Mouse (Mus musculus) embryonic facial prominence, embryonic 14.5 days (tissue): ENCODE results near the gene Gm12789. TPM values are rescaled to one million over a fixed set of nuclear protein-coding genes. Genes with fewer than 3 reads are reported as not detected.
A peak's percentile ranks its signal among the peaks of the same experiment; 100 is the strongest.
"Not testable (repeated sequence)": the region's sequence is repeated elsewhere in the genome, so short reads cannot be mapped to it uniquely, and the experiment has no call there.

Experiments
- ATAC-seq: fragments of 200-750 bp; cut with Nextera tagmentation; 2 replicates; pipeline ENCODE4 v1.8.0; 2017; ENCODE audit warnings: low read depth, moderate number of reproducible peaks, moderate TSS enrichment
- DNase-seq: peaks from one replicate; pipeline ENCODE4 v3.0.0-alpha.2; 2015; ENCODE audit warnings: low spot score
- H3K27ac ChIP-seq: fragments of 300-500 bp; sonication (generic); replicated peaks from 2 replicates; pipeline ENCODE4 v1.5.1; 2014; ENCODE audit warnings: low read depth, mild to moderate bottlenecking, low read length, moderate library complexity
- H3K27me3 ChIP-seq: fragments of 300-500 bp; sonication (generic); replicated peaks from 2 replicates; pipeline ENCODE4 v1.6.1; 2014; ENCODE audit warnings: low read length; ENCODE audit not compliant: control insufficient read depth, insufficient read depth
- H3K36me3 ChIP-seq: fragments of 300-500 bp; sonication (generic); 2 replicates; pipeline ENCODE4 v1.6.1; 2014; ENCODE audit warnings: low read length, mixed read lengths; ENCODE audit not compliant: control insufficient read depth, insufficient read depth
- H3K4me1 ChIP-seq: fragments of 300-500 bp; sonication (generic); 2 replicates; pipeline ENCODE4 v1.6.1; 2014; ENCODE audit warnings: antibody characterized with exemption, low read length; ENCODE audit not compliant: control insufficient read depth, insufficient read depth
- H3K4me2 ChIP-seq: fragments of 300-500 bp; sonication (generic); 2 replicates; pipeline ENCODE4 v1.6.1; 2014; ENCODE audit warnings: low read depth, mild to moderate bottlenecking, low read length, moderate library complexity, mixed read lengths
- H3K4me3 ChIP-seq: fragments of 300-500 bp; sonication (generic); 2 replicates; pipeline ENCODE4 v1.5.1; 2014; ENCODE audit warnings: low read depth, mild to moderate bottlenecking, low read length
- H3K9ac ChIP-seq: fragments of 300-500 bp; sonication (generic); 2 replicates; pipeline ENCODE4 v1.6.1; 2014; ENCODE audit warnings: low read depth, mild to moderate bottlenecking, low read length, moderate library complexity, mixed read lengths
- H3K9me3 ChIP-seq: fragments of 300-500 bp; sonication (generic); 2 replicates; pipeline ENCODE4 v1.6.1; 2016; ENCODE audit warnings: low read length; ENCODE audit not compliant: control insufficient read depth
- WGBS: fragments of 180-500 bp; shearing (Covaris S2); extraction: QIAGEN DNeasy Blood & Tissue Kit; methylation state at CpG from one replicate; pipeline ENCODE4 v1.1.7; 2014; 5-methylcytosine and 5-hydroxymethylcytosine counted together
- polyA plus RNA-seq: library from polyadenylated mRNA; unstranded; fragments of >200 nt; fragmentation: Nextera tagmentation; extraction: Ambion mirVana; gene quantifications from 2 replicates; pipeline ENCODE4 v1.2.1, GENCODE M21; 2014

The Gm12789 gene
- not detected in 2 replicates for polyA plus RNA-seq

DNA sequence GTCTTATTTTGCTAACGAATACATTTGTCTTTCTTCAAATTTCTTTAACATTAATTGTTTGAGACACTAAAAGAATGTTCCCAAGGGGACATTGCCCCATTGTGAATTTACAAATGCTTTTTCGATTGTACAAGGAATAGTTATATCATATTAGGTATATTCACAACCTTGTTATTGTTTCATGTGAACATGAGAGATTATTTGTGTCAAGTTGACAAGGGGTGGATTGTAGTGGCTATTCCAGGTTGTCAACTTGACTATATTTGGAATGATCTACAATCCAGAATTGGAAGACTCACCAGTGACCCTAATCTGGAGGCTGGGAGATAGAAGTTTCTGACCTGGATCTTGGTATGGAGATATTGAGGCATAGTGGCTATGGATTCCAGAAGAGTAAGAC, at the start of gene Gm12789:
TSS of gene Gm12789 (plus strand) at position 301 of the 400 bp plus-strand sequence.
- not testable (repeated sequence) for H3K27me3 ChIP-seq, H3K9me3 ChIP-seq, ATAC-seq, H3K27ac ChIP-seq, H3K36me3 ChIP-seq, H3K9ac ChIP-seq, H3K4me3 ChIP-seq, DNase-seq, H3K4me2 ChIP-seq, H3K4me1 ChIP-seq
- 85% methylated on average over 2 of the region's 2 CpGs for WGBS

DNA sequence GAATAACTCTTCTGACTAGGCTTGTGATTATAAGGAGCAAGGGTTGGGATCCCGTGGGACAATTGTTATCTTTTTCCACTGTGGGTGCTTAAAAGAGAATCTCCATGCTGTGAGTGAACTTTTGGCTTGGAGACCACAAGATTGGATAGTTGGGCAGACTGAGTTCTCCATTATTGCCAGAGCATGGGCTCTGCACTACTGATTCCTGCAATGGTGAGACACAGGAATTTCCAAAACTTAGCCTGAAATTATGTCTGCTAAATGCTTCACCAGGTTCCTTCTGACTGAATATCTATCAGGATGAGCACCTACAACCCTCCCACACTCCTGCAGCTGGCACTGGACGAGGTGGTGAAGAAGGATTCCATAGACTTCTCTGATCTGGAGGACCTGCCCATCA, 46.3 kb upstream of the Gm12789 start, which contains the start of gene Gm12794:
TSS of gene Gm12794 (plus strand) at position 301 of the 400 bp plus-strand sequence.
- H3K27me3 ChIP-seq, H3K36me3 ChIP-seq, H3K9ac ChIP-seq, H3K4me3 ChIP-seq, H3K27ac ChIP-seq, ATAC-seq, H3K4me1 ChIP-seq, H3K9me3 ChIP-seq, H3K4me2 ChIP-seq, DNase-seq: not testable (repeated sequence)
- 67% methylated on average over 1 of the region's 2 CpGs for WGBS

DNA sequence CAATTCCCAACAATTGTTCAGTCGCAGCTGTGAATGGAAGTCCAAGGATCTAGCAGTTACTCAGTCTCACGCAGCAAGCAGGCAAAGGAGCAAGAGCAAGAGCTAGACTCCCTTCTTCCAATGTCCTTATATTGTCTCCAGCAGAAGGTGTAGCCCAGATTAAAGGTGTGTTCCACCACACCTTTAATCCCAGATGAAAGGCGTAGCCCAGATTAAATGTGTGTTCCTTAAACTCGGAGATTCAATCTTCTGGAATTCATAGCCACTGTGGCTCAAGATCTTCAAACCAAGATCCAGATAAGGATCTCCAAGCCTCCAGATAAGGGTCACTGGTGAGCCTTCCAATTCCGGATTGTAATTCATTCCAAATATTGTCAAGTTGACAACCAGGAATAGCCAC, 5.5 kb upstream of the Gm12789 start, which contains the start of gene Gm12790:
TSS of gene Gm12790 (minus strand) at position 101 of the 400 bp plus-strand sequence.
- not testable (repeated sequence) for H3K27ac ChIP-seq, H3K4me1 ChIP-seq, H3K36me3 ChIP-seq, H3K9me3 ChIP-seq, ATAC-seq, H3K4me3 ChIP-seq, H3K9ac ChIP-seq, H3K4me2 ChIP-seq, DNase-seq, H3K27me3 ChIP-seq
- 100% methylated on average over 1 of the region's 5 CpGs for WGBS

DNA sequence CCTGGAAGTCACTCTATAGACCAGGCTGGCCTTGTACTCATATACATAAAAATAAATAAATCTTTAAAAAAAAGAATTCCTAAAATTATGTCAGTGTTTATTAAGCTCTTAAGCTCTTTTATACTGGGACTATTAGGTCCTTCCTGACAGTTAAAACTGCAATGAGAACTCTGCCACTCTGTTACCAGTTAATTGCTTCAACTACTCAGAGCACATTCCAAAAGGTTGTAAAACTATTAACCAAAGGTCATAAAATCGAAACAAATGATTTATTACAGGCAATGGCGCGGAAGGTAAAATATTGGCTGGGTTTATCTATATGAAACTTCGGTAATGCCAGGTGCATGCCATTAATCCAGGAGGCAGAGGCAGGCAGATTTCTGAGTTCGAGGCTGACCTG, 748 bp upstream of the Gm12789 start:
- H3K36me3 ChIP-seq, result no peaks in the 10 kb centered on the region
- no peak overlapping the region for H3K4me2 ChIP-seq
- no peak overlapping the region for H3K27ac ChIP-seq
- H3K9me3 ChIP-seq, result no peaks in the 10 kb centered on the region
- no peak overlapping the region for H3K9ac ChIP-seq
- no peak overlapping the region for H3K4me3 ChIP-seq
- no peaks in the 10 kb centered on the region for H3K4me1 ChIP-seq
- no peak for ATAC-seq
- no peaks in the 10 kb centered on the region for H3K27me3 ChIP-seq
- WGBS, result 89% methylated on average over 5 of the region's 5 CpGs
- DNase-seq, result no peak

DNA sequence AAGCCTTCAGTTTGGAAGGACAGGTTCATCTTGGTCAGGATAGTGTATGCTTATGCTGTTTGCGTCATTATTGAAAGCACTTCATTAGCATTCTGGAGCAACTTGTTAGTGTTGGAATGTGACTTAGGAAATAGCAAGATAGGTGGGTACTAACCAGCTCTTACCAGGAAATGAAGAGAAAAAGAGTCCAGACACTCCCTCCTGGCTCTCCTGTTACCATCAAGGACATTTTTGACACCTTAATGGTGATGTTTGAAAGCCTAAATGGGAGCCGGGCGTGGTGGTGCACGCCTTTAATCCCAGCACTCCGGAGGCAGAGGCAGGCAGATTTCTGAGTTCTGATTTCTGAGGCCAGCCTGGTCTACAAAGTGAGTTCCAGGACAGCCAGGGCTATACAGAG, 11.0 kb downstream of the Gm12789 start:
- H3K4me1 ChIP-seq, result no peaks in the 10 kb centered on the region
- no peak overlapping the region for H3K4me2 ChIP-seq
- H3K4me3 ChIP-seq, result no peak overlapping the region
- no peak for ATAC-seq
- H3K27ac ChIP-seq, result no peak overlapping the region
- no peak overlapping the region for H3K9ac ChIP-seq
- no peaks in the 10 kb centered on the region for H3K36me3 ChIP-seq
- no peaks in the 10 kb centered on the region for H3K9me3 ChIP-seq
- H3K27me3 ChIP-seq, result no peaks in the 10 kb centered on the region
- no peak for DNase-seq
- 85% methylated on average over 5 of the region's 5 CpGs for WGBS

DNA sequence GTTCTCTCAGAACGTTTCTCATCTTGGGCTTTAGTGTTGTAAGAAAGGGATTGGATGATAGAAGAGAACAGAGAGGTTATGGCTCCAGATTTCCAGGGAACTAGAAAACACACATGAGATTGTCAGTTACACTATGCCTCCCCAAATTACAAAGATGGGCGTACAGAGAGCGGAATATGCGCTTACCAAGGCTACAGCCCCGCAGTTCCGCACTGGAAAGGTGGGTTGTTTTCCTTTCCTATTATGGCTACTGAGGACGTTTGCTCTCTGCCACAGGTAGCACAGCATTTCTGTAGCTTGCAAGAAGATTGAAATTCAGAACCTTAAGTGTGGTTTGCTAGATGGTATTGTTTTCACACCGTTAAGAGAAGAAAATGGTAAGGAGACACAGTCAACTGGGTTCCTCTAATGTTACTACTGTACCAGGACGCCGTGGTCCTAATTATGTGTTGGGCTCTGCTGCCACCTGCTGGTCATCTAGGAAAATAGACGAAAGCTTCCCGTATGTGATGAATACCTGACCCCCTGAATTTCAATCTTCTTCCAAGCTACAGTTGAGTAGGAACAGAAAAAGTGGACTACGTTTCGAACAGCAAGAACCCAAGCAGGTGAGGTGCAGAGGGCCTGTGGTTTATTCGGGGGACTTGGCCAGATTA, 12.0 kb downstream of the Gm12789 start:
- Histone ChIP-seq H3K9me3 (no peaks in the 10 kb centered on the region), H3K27me3 (no peaks in the 10 kb centered on the region), H3K4me2 (no peak overlapping the region), H3K4me3 (no peak overlapping the region), H3K27ac (no peak overlapping the region), H3K36me3 (no peaks in the 10 kb centered on the region), H3K9ac (no peak overlapping the region), H3K4me1 (no peaks in the 10 kb centered on the region)
- WGBS, result 37% methylated on average over 15 of the region's 15 CpGs
- DNase-seq, result peak; percentile 77
- peak; percentile 79; the same call in 1 of the 2 replicates for ATAC-seq

DNA sequence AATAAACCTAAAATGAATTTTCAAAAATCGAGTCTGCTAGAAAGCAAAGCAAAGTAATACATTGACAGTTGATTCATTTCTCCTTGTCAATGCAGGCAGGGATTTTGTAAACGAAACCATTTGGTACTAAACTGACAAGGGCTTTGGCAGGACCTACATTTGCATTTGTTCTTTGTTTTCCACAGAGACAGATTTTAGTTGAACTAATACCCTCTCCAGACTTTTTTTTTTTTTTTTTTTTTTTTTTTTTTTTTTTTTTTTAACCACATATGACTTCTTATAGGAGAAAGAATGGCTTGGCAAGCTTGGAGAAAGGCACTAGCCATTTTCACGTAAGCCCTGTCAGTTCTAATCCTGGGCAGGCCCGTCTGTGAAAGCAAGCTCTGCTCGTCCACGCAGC, 40.2 kb downstream of the Gm12789 start:
- Histone ChIP-seq H3K4me1 (no peaks in the 10 kb centered on the region), H3K4me2 (no peak overlapping the region), H3K9ac (no peak overlapping the region), H3K36me3 (no peaks in the 10 kb centered on the region), H3K27ac (no peak overlapping the region), H3K9me3 (no peaks in the 10 kb centered on the region), H3K4me3 (no peak overlapping the region), H3K27me3 (no peaks in the 10 kb centered on the region)
- no peak for DNase-seq
- 84% methylated on average over 6 of the region's 6 CpGs for WGBS
- no peak for ATAC-seq
